Mouse (Mus musculus) megakaryocyte, embryonic 14.5 days (primary cell): Measurements from ENCODE around the gene Kdelr2.

Source experiments
- FLI1 ChIP-seq: IDR thresholded peaks from 2 replicates; pipeline ENCODE4 v1.6.1; 2012; ENCODE audit warnings: low read length, inconsistent platforms, mixed read lengths
- GATA1 ChIP-seq: IDR thresholded peaks from 3 replicates; pipeline ENCODE4 v1.6.1; 2012; ENCODE audit warnings: mixed read lengths, low read length, inconsistent platforms, borderline replicate concordance

- TF ChIP-seq GATA1: no peak
- no peak for TF ChIP-seq FLI1
Observed at GRCm38 (mm10) chr5:143465156-143466085, 61.8 kb downstream of the Kdelr2 start.
